Mouse (Mus musculus) CD4-positive helper T cell, adult 2 months (primary cell): Measurements from ENCODE around the gene Gm49353.

ENCODE experiments used
- DNase-seq: peaks from one replicate; pipeline ENCODE4 v3.0.0-alpha.2; 2012; ENCODE audit warnings: low read depth, missing footprints, low spot score

Gm49353 gene

GRCm38 (mm10) chr10:29198642-29199041 is at the start of gene Gm49353:
Gm49353 (plus strand) TSS chr10:29198954.
- no peak for DNase-seq

GRCm38 (mm10) chr10:29155304-29155703 is 43.5 kb upstream of the Gm49353 start:
- no peak for DNase-seq

- DNase-seq, result no peak
Observed at GRCm38 (mm10) chr10:29161664-29162063, 37.1 kb upstream of the Gm49353 start.

- DNase-seq, result no peak
Observed at GRCm38 (mm10) chr10:29173778-29174177, 25.0 kb upstream of the Gm49353 start.

- DNase-seq, result no peak
Observed at GRCm38 (mm10) chr10:29175656-29176055, 23.1 kb upstream of the Gm49353 start.

- no peak for DNase-seq
Observed at GRCm38 (mm10) chr10:29176881-29177280, 21.9 kb upstream of the Gm49353 start.

GRCm38 (mm10) chr10:29178003-29178402 is 20.8 kb upstream of the Gm49353 start:
- DNase-seq, result no peak

- no peak for DNase-seq
Observed at GRCm38 (mm10) chr10:29180210-29180609, 18.5 kb upstream of the Gm49353 start.

GRCm38 (mm10) chr10:29181046-29181445 is 17.7 kb upstream of the Gm49353 start:
- DNase-seq, result no peak

- DNase-seq, result no peak
Observed at GRCm38 (mm10) chr10:29193769-29194168, 5.0 kb upstream of the Gm49353 start.

- DNase-seq, result no peak
Observed at GRCm38 (mm10) chr10:29196811-29197210, 1.9 kb upstream of the Gm49353 start.

GRCm38 (mm10) chr10:29199835-29200234 is 1.1 kb downstream of the Gm49353 start:
- DNase-seq, result no peak

- DNase-seq, result no peak
Observed at GRCm38 (mm10) chr10:29200609-29201008, 1.9 kb downstream of the Gm49353 start.

GRCm38 (mm10) chr10:29206730-29207129 is 8.0 kb downstream of the Gm49353 start:
- no peak for DNase-seq

GRCm38 (mm10) chr10:29208735-29209134 is 10.0 kb downstream of the Gm49353 start:
- DNase-seq, result no peak

GRCm38 (mm10) chr10:29211453-29211852 is 12.7 kb downstream of the Gm49353 start, which contains the start of gene 9330159F19Rik:
9330159F19Rik (plus strand) TSS chr10:29211606.
- DNase-seq, result no peak

- no peak for DNase-seq
Observed at GRCm38 (mm10) chr10:29213534-29214100, 14.9 kb downstream of the Gm49353 start.

- DNase-seq, result no peak
Observed at GRCm38 (mm10) chr10:29216957-29217356, 18.2 kb downstream of the Gm49353 start.

- DNase-seq, result no peak
Observed at GRCm38 (mm10) chr10:29217451-29217850, 18.7 kb downstream of the Gm49353 start.

- DNase-seq, result no peak
Observed at GRCm38 (mm10) chr10:29225329-29225728, 26.6 kb downstream of the Gm49353 start.

GRCm38 (mm10) chr10:29231208-29231607 is 32.5 kb downstream of the Gm49353 start:
- DNase-seq, result no peak
